Mouse (Mus musculus) intestine, embryonic 14.5 days (tissue): ENCODE results near the gene Clstn3. TPM values are rescaled to one million over a fixed set of nuclear protein-coding genes. Genes with fewer than 3 reads are reported as not detected.

Source experiments
- ATAC-seq: fragments of 200-750 bp; cut with Nextera tagmentation; replicated peaks from 2 replicates; pipeline ENCODE4 v1.8.0; 2017; ENCODE audit warnings: low read depth, moderate number of reproducible peaks, moderate TSS enrichment, moderate library complexity; ENCODE audit not compliant: low FRiP score, low TSS enrichment
- DNase-seq: peaks from one replicate; pipeline ENCODE4 v3.0.0-alpha.2; 2018; ENCODE audit warnings: low spot score
- H3K27ac ChIP-seq: fragments of 300-500 bp; sonication (generic); 2 replicates; pipeline ENCODE4 v1.5.1; 2014; ENCODE audit warnings: low read depth, mild to moderate bottlenecking, control low read depth
- H3K27me3 ChIP-seq: fragments of 300-500 bp; sonication (generic); replicated peaks from 2 replicates; pipeline ENCODE4 v1.6.1; 2014; ENCODE audit warnings: low read length, control low read depth; ENCODE audit not compliant: control insufficient read depth, insufficient read depth
- H3K36me3 ChIP-seq: fragments of 300-500 bp; sonication (generic); 2 replicates; pipeline ENCODE4 v1.6.1; 2014; ENCODE audit warnings: low read length, control low read depth; ENCODE audit not compliant: control insufficient read depth, insufficient read depth
- H3K4me1 ChIP-seq: fragments of 300-500 bp; sonication (generic); replicated peaks from 2 replicates; pipeline ENCODE4 v1.6.1; 2014; ENCODE audit warnings: low read length, control low read depth, mixed read lengths; ENCODE audit not compliant: control insufficient read depth, insufficient read depth
- H3K4me2 ChIP-seq: fragments of 300-500 bp; sonication (generic); 2 replicates; pipeline ENCODE4 v1.6.1; 2014; ENCODE audit warnings: low read length
- H3K4me3 ChIP-seq: fragments of 300-500 bp; sonication (generic); 2 replicates; pipeline ENCODE4 v1.5.1; 2014; ENCODE audit warnings: low read depth, low read length, control low read depth, mixed read lengths
- H3K9ac ChIP-seq: fragments of 300-500 bp; sonication (generic); 2 replicates; pipeline ENCODE4 v1.6.1; 2014; ENCODE audit warnings: mild to moderate bottlenecking, low read length
- H3K9me3 ChIP-seq: fragments of 300-500 bp; sonication (generic); 2 replicates; pipeline ENCODE4 v1.6.1; 2016; ENCODE audit warnings: low read length, control low read depth; ENCODE audit not compliant: control insufficient read depth
- whole genome bisulfite sequencing: fragments of 180-500 bp; shearing (Covaris S2); extraction: QIAGEN DNeasy Blood & Tissue Kit; methylation state at CpG from one replicate; pipeline ENCODE4 v1.1.7; 2014; 5-methylcytosine and 5-hydroxymethylcytosine counted together
- polyA plus RNA-seq: library from polyadenylated mRNA; unstranded; fragments of >200 nt; fragmentation: Nextera tagmentation; extraction: Ambion mirVana; gene quantifications from 2 replicates; pipeline ENCODE4 v1.2.1, GENCODE M21; 2014

The Clstn3 gene
- polyA plus RNA-seq, 1 experiment from 2014 or later: 4.7 TPM

DNA sequence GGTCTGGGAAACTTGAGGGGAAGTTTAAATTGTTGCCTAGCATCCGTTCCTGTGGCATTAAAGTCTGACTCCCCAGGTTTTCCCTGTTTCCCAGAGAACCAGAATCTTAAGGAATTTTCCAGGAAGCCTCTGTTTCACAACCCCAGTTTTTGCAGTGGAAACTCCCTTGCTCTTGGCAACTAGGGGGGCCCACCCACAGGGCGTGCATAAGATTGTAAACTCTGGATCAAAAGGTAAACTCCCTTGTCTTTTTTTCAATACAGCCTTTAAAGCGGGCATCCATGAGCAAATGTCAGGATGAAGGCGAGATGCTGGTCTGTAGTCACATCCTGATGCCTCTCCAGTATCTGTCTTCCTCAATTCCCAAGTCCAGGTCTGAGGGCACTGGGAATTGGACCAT is 36.9 kb upstream of the Clstn3 start:
- Histone ChIP-seq H3K36me3 (no peaks in the 10 kb centered on the region), H3K9me3 (no peaks in the 10 kb centered on the region), H3K9ac (no peak overlapping the region), H3K4me1 (no peaks in the 10 kb centered on the region), H3K4me2 (no peak overlapping the region), H3K27me3 (no peaks in the 10 kb centered on the region), H3K27ac (no peak overlapping the region), H3K4me3 (no peak overlapping the region)
- no peak for DNase-seq
- no peak for ATAC-seq
- WGBS: 76% methylated on average over 4 of the region's 4 CpGs

DNA sequence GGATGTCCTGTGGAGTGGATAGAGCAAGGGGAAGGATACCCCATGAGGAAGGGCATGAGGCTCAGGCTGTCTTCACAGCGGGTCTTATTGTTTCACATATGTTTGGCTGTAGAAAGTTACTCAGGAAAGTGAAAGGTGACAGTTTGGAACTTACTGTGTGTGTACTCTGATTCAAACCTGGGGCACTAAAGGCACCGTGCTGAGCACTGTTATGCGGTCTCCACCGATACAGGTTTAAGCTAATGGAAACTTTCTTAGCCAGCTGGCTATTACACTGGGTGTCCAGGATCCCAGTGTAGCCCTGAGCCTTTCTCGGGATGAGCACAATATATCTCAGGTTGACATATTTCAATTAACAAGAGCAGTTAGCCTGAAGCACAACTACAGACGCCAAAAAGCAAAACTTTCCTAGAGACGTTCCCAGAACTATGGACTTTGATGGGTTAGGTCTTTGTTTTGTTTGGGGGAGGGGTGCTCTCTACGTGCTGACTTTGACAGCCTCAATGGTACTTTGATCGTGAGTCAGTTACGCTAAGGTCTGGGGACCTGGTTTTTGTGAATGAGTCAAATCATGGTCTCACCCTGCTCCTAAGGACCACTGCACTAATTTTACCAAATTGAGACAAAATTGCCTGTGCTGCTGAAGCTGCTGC is 35.4 kb upstream of the Clstn3 start:
- WGBS: 39% methylated on average over 10 of the region's 10 CpGs
- no peaks in the 10 kb centered on the region for H3K36me3 ChIP-seq
- DNase-seq: no peak
- H3K9me3 ChIP-seq: no peaks in the 10 kb centered on the region
- no peak for ATAC-seq
- H3K4me1 ChIP-seq: no peaks in the 10 kb centered on the region
- H3K27ac ChIP-seq: no peak overlapping the region
- H3K4me2 ChIP-seq: no peak overlapping the region
- no peaks in the 10 kb centered on the region for H3K27me3 ChIP-seq
- no peak overlapping the region for H3K9ac ChIP-seq
- H3K4me3 ChIP-seq: no peak overlapping the region

DNA sequence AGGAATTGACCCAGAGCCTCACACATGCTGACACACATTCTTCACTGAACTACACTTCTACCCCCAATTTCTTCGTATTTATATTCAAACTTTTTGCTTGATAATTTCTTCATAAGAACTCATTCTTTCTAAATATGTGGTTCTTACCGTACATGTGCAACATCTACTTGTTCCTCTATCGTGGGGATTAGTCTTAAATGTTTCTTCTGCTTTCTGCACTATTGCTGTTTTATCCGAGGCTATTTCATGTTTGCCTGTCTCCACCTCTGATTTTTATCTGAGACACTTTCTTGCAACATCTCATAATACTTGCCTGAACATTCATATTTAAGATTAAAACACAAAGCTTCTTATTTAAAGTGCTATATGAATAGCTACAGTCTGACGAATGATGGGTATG is 31.5 kb upstream of the Clstn3 start:
- Histone ChIP-seq H3K36me3 (no peaks in the 10 kb centered on the region), H3K27me3 (no peaks in the 10 kb centered on the region), H3K9ac (no peak overlapping the region), H3K4me3 (no peak overlapping the region), H3K4me2 (no peak overlapping the region), H3K4me1 (no peaks in the 10 kb centered on the region), H3K9me3 (no peaks in the 10 kb centered on the region), H3K27ac (no peak overlapping the region)
- 92% methylated on average over 5 of the region's 5 CpGs for WGBS
- ATAC-seq: no peak
- no peak for DNase-seq

DNA sequence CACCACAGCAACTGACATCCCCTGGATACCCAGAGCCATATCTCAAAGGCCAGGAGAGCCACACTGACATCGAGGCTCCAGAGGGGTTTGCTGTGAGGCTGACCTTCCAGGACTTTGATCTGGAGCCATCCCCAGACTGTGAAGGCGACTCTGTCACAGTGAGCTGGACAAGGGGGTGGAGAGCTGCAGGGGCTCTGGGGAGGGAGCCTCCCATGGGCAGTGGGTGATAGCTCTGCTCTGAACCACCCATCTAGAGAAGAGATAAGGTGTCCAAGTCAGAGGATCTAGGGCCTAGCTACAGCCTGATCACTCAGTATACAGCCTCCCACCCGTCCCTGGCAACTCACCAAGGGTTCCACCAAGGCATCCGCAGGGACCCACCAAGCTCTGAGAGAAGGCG is 29.3 kb upstream of the Clstn3 start:
- ATAC-seq (no peak; the same call in 1 of the 2 replicates), DNase-seq (no peak)
- no peaks in the 10 kb centered on the region for H3K4me1 ChIP-seq
- no peak overlapping the region for H3K4me2 ChIP-seq
- no peaks in the 10 kb centered on the region for H3K27me3 ChIP-seq
- 78% methylated on average over 5 of the region's 5 CpGs for WGBS
- no peaks in the 10 kb centered on the region for H3K36me3 ChIP-seq
- H3K4me3 ChIP-seq: no peak overlapping the region
- H3K27ac ChIP-seq: no peak overlapping the region
- H3K9me3 ChIP-seq: no peaks in the 10 kb centered on the region
- no peak overlapping the region for H3K9ac ChIP-seq

DNA sequence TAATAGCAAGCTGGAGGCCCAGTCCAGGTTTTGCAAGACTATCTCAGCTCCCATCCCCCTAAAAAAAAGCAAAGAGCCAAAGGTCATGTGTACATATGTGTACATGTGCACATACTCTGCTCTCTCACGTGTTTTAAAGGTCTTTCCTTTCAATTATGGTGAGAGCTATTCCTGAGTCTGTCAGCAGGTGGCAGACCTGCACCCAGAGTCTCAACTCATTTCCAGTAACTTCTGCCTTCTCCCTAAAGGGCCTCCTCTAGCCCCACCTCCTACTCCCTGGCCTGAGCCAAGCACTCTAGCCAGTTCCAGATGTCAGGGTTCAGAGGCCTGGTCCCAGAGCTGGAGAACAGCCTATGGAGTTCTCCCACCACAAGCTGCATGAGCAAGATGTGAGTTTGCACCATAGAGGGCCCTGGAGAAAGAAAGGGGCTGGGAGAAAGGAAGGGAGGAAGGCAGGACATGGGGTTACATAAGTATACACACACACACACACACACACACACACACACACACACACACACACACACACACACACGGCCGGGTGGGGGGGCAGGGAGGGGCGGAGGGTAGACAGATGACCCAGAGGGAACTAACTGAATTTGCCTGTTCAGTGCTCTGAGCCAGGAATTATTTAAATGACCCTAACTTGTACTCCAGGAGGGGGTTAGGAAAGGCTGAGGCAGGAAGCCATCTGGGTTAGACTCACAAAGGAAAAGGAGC is 28.4 kb upstream of the Clstn3 start, which contains the start of gene C1rl:
C1rl (plus strand) TSS at position 272 of the 720 bp plus-strand sequence.
- peak; percentile 91 for ATAC-seq
- WGBS: 39% methylated on average over 4 of the region's 4 CpGs
- Histone ChIP-seq H3K27me3 (no peaks in the 10 kb centered on the region), H3K9ac (no peak within 1 kb of the TSS), H3K9me3 (no peaks in the 10 kb centered on the region), H3K4me2 (no peak within 1 kb of the TSS), H3K4me1 (no peaks in the 10 kb centered on the region), H3K27ac (no peak within 1 kb of the TSS), H3K4me3 (no peak within 1 kb of the TSS), H3K36me3 (no peaks in the 10 kb centered on the region)
- DNase-seq: peak; percentile 89

DNA sequence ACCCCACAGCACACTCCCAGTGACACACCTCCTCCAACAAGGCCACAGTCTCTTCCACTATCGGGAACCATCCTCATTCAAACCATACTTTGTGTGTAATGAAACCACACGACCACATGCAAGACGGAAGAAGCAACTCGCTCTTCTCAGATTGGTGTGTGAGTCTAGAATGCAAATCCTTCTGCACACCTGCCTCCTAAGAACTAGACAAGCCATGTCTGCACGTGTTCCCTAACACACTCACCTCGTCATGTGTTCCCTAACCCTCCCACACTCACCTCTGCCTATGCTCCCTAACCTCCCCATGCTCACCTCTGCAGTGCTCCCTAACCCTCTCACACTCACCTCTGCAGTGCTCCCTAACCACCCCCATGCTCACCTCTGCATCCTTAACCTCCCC is 26.8 kb upstream of the Clstn3 start:
- Histone ChIP-seq H3K9ac (no peak overlapping the region), H3K4me1 (no peaks in the 10 kb centered on the region), H3K27ac (no peak overlapping the region), H3K4me2 (no peak overlapping the region), H3K27me3 (no peaks in the 10 kb centered on the region), H3K9me3 (no peaks in the 10 kb centered on the region), H3K4me3 (no peak overlapping the region), H3K36me3 (no peaks in the 10 kb centered on the region)
- 82% methylated on average over 6 of the region's 6 CpGs for WGBS
- no peak for DNase-seq
- no peak for ATAC-seq

DNA sequence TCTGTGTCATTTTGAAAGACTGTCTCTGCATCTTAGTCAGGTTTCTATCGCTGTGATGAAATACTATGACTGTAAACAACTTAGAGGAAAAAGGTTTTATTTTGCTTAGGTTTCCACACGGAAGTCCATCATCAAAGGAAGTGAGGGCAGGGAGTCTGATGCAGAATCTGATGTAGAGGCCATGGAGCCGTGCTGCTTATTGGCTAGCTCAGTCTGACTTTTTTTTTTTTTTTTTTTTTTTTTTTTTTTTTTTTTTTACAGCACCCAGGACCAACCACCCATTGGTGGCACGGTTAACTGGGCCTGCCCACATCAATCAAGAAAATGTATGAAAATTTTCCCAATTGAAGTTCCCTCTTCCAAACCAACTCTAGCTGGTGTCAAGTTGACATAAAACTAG is 24.4 kb upstream of the Clstn3 start:
- WGBS: 84% methylated on average over 4 of the region's 4 CpGs
- Histone ChIP-seq H3K9ac (no peak overlapping the region), H3K27me3 (no peaks in the 10 kb centered on the region), H3K4me1 (no peaks in the 10 kb centered on the region), H3K9me3 (no peaks in the 10 kb centered on the region), H3K4me3 (no peak overlapping the region), H3K36me3 (no peaks in the 10 kb centered on the region), H3K4me2 (no peak overlapping the region), H3K27ac (no peak overlapping the region)
- no peak for ATAC-seq
- no peak for DNase-seq

DNA sequence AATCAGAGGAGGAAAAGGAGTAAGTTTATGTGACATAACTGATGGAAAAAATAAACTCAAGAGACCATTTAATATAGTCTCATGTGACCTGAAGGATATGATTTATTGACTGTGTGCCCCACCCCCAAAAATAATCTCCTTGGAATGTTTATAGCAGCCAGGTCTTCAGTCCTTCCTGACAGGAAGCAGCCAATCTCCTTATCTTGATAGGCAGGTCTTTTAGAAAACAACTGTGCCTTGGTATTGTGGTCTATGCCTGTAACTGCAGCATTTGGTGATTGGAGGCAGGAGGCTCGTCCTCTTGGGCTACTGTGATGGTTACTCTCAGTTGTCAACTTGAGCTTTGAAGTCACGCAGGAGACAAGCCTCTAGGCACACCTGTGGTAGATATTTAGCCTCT is 22.9 kb upstream of the Clstn3 start:
- Histone ChIP-seq H3K4me2 (no peak overlapping the region), H3K4me1 (no peaks in the 10 kb centered on the region), H3K9me3 (no peaks in the 10 kb centered on the region), H3K36me3 (no peaks in the 10 kb centered on the region), H3K27ac (no peak overlapping the region), H3K9ac (no peak overlapping the region), H3K4me3 (no peak overlapping the region), H3K27me3 (no peaks in the 10 kb centered on the region)
- ATAC-seq (no peak), DNase-seq (no peak)
- 24% methylated on average over 2 of the region's 2 CpGs for WGBS
